Mouse (Mus musculus) limb, embryonic 14.5 days (tissue): ENCODE data around the gene Tmem185b. TPM values are rescaled to one million over a fixed set of nuclear protein-coding genes. Genes with fewer than 3 reads are reported as not detected.

Experiments used
- ATAC-seq: fragments of 200-750 bp; cut with Nextera tagmentation; 2 replicates; pipeline ENCODE4 v1.8.0; 2017; ENCODE audit warnings: low read depth, moderate number of reproducible peaks, moderate TSS enrichment; ENCODE audit not compliant: low FRiP score
- DNase-seq: peaks from one replicate; pipeline ENCODE4 v3.0.0-alpha.2; 2015; ENCODE audit warnings: low spot score
- H3K27ac ChIP-seq: fragments of 300-500 bp; sonication (generic); replicated peaks from 2 replicates; pipeline ENCODE4 v1.5.1; 2014; ENCODE audit warnings: low read depth, mild to moderate bottlenecking, low read length, moderate library complexity, mixed read lengths
- H3K27me3 ChIP-seq: fragments of 300-500 bp; sonication (generic); 2 replicates; pipeline ENCODE4 v1.6.1; 2014; ENCODE audit warnings: low read length, mixed read lengths; ENCODE audit not compliant: control insufficient read depth, insufficient read depth
- H3K36me3 ChIP-seq: fragments of 300-500 bp; sonication (generic); 2 replicates; pipeline ENCODE4 v1.6.1; 2014; ENCODE audit warnings: mild to moderate bottlenecking, low read length, moderate library complexity, mixed read lengths; ENCODE audit not compliant: control insufficient read depth, insufficient read depth
- H3K4me1 ChIP-seq: fragments of 300-500 bp; sonication (generic); 2 replicates; pipeline ENCODE4 v1.6.1; 2014; ENCODE audit warnings: antibody characterized with exemption, low read length, mixed read lengths; ENCODE audit not compliant: control insufficient read depth, insufficient read depth
- H3K4me2 ChIP-seq: fragments of 300-500 bp; sonication (generic); replicated peaks from 2 replicates; pipeline ENCODE4 v1.6.1; 2014; ENCODE audit warnings: low read depth, mild to moderate bottlenecking, low read length, moderate library complexity; ENCODE audit not compliant: severe bottlenecking
- H3K4me3 ChIP-seq: fragments of 300-500 bp; sonication (generic); replicated peaks from 2 replicates; pipeline ENCODE4 v1.5.1; 2014; ENCODE audit warnings: low read length
- H3K9ac ChIP-seq: fragments of 300-500 bp; sonication (generic); 2 replicates; pipeline ENCODE4 v1.6.1; 2014; ENCODE audit warnings: mild to moderate bottlenecking, low read depth, low read length, moderate library complexity; ENCODE audit not compliant: severe bottlenecking
- H3K9me3 ChIP-seq: fragments of 300-500 bp; sonication (generic); 2 replicates; pipeline ENCODE4 v1.6.1; 2016; ENCODE audit warnings: low read length; ENCODE audit not compliant: control insufficient read depth
- POLR2A ChIP-seq: fragments of 200-500 bp; IDR thresholded peaks from 2 replicates; pipeline ENCODE4 v1.8.0; 2012; ENCODE audit warnings: inconsistent platforms, mild to moderate bottlenecking, moderate library complexity, borderline replicate concordance; ENCODE audit not compliant: insufficient read depth, insufficient read length; ENCODE audit errors: extremely low read depth
- WGBS: fragments of 180-500 bp; shearing (Covaris S2); extraction: QIAGEN DNeasy Blood & Tissue Kit; methylation state at CpG from one replicate; pipeline ENCODE4 v1.1.7; 2014; 5-methylcytosine and 5-hydroxymethylcytosine counted together
- polyA plus RNA-seq, 2 experiments: library from polyadenylated mRNA; depleted of rRNA in 1 of 2; stranded (reverse) in 1 of 2; unstranded in 1 of 2; fragments of >200 nt; fragmentation: Nextera tagmentation in 1 of 2; extraction: Ambion mirVana in 1 of 2; gene quantifications; 2 replicates each; pipeline versions ENCODE4 v1.2.1 to v1.2.3; 2012 to 2014

The Tmem185b gene
- polyA plus RNA-seq (2012; rRNA removed) (23.0 and 33.2 TPM in 2 replicates), polyA plus RNA-seq (2014; fragmentation: Nextera tagmentation; extraction: Ambion mirVana) (24.3 and 31.9 TPM in 2 replicates)

DNA sequence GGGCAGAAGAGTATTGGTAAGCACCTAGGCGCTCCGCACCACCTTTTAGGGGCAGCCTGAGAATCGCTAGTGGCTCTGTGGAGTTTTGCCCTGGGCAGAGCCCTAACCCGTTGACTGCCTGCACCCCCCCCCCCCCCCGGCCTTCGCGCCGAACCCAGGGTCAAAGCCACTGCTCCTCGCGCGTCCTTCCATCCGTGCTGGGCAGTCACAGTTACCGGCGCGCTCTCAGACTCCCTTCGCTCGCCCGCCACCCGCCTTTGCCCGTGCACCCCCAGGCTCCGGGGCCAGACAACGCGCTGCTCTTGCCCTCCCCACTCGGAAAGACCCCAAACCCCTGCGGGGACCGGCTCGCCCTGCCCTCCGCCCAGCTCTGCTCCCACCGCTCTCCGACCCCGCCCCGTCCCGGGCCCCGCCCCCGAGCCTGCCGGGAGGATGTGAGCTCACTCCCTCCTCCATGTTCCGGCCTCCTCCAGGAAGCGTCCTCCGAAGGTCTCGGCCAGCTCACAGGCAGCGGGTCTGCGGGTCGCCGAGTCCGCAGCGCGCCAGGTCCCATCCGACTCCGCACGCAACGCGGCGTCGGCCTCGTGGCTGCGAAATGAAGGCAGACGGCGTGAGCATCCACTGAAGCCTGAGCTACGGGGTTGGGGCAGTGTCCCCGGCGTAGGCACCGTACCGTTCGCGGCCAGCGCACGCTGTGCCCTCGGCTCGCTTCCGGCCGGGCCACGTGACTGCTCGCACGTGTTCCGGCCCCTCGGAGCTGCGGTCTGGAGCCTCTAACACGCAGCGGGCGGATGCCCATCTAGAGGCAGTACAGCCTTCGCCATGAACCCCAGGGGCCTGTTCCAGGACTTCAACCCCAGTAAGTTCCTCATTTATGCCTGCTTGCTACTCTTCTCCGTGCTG is at the start of gene Tmem185b:
Gene Tmem185b (plus strand): TSS at position 472 of the 903 bp plus-strand sequence.
- Histone ChIP-seq H3K36me3 (peaks cover 25% of the 10 kb centered on the region), H3K4me1 (peaks cover 16% of the 10 kb centered on the region), H3K9me3 (peaks cover 9% of the 10 kb centered on the region; the same call in 1 of the 2 replicates), H3K4me2 (peak within 1 kb of the TSS; percentile 94), H3K27me3 (no peaks in the 10 kb centered on the region), H3K9ac (peak within 1 kb of the TSS; percentile 75), H3K27ac (peak within 1 kb of the TSS; percentile 67), H3K4me3 (peak within 1 kb of the TSS; percentile 64)
- ATAC-seq (peak; percentile 97), DNase-seq (peak; percentile 77)
- 1% methylated on average over 68 of the region's 82 CpGs for WGBS
- peak; percentile 69; the same call in 1 of the 2 replicates for TF ChIP-seq POLR2A

DNA sequence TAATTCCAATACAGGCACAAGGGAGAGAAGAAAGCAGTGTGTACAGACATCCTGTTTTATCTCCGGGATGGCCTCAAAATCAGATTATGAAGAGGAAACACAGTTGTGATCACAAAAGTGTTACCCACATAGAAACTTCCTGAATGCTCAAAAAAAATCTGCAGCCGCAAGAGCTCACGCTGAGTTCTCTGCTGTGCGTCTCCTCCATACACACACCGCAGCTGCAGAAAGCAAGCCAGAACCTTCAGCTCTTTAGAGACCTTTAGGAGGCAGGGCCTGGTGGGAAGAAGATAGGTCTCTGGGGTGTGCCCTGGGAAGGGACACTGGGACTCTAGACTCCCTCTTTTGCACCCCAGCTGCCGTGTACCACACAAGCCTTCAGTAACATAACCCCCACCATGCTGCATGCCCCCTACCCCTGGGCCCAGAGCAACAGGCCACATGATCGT is 49.0 kb upstream of the Tmem185b start:
- ATAC-seq, result no peak
- Histone ChIP-seq H3K36me3 (peaks cover 38% of the 10 kb centered on the region), H3K9me3 (no peaks in the 10 kb centered on the region), H3K27ac (no peak overlapping the region), H3K27me3 (no peaks in the 10 kb centered on the region), H3K4me1 (no peaks in the 10 kb centered on the region), H3K4me3 (no peak overlapping the region), H3K4me2 (no peak overlapping the region), H3K9ac (no peak overlapping the region)
- TF ChIP-seq POLR2A, result no peak
- 85% methylated on average over 7 of the region's 7 CpGs for WGBS
- no peak for DNase-seq

DNA sequence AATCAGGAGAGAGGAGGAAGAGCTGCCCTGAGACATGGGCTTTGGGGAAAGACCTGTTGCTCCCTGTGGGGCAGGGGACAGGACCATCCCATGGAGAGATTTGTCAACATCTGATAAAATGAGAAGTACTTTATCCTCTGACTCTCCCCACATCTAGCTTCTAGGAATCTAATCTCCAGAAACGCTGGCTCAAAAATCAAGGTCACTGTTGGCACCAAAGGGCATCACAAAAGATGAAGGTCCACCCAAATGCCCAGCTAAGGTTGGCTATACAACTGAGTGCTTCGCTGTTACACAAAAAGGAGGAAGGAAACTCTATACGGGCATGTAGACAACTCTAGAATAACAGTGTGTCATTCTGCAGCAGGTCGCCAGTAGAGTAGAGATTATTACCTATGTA is 46.3 kb upstream of the Tmem185b start:
- ATAC-seq, result no peak
- no peak for TF ChIP-seq POLR2A
- H3K4me1 ChIP-seq, result no peaks in the 10 kb centered on the region
- H3K9ac ChIP-seq, result no peak overlapping the region
- H3K27ac ChIP-seq, result no peak overlapping the region
- H3K4me2 ChIP-seq, result no peak overlapping the region
- no peak for DNase-seq
- H3K9me3 ChIP-seq, result no peaks in the 10 kb centered on the region
- no peak overlapping the region for H3K4me3 ChIP-seq
- H3K27me3 ChIP-seq, result no peaks in the 10 kb centered on the region
- peaks cover 41% of the 10 kb centered on the region for H3K36me3 ChIP-seq
- WGBS, result 84% methylated on average over 4 of the region's 4 CpGs

DNA sequence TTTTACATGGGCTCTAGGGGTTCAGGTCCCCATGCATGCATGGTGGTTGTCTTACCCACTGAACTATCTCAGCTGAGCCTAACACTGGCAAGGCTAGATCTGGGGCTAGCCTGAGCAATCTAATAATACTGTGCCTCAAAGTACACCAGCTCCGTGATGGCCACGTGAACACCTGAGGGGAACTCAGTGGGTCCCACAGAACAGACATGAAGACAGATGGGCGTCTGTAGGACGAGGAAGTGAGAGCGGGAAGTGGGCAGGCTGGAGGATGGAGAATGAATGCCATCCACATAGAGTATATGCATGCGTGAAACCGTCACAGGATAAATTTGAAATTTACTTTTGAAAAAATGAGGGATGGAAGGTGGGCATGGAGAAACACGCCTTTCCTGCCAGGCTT is 45.3 kb upstream of the Tmem185b start:
- Histone ChIP-seq H3K36me3 (peaks cover 35% of the 10 kb centered on the region), H3K4me3 (no peak overlapping the region), H3K9me3 (no peaks in the 10 kb centered on the region), H3K9ac (no peak overlapping the region), H3K4me2 (no peak overlapping the region), H3K27me3 (no peaks in the 10 kb centered on the region), H3K27ac (no peak overlapping the region), H3K4me1 (no peaks in the 10 kb centered on the region)
- 94% methylated on average over 8 of the region's 8 CpGs for WGBS
- DNase-seq, result no peak
- no peak for TF ChIP-seq POLR2A
- ATAC-seq, result no peak

DNA sequence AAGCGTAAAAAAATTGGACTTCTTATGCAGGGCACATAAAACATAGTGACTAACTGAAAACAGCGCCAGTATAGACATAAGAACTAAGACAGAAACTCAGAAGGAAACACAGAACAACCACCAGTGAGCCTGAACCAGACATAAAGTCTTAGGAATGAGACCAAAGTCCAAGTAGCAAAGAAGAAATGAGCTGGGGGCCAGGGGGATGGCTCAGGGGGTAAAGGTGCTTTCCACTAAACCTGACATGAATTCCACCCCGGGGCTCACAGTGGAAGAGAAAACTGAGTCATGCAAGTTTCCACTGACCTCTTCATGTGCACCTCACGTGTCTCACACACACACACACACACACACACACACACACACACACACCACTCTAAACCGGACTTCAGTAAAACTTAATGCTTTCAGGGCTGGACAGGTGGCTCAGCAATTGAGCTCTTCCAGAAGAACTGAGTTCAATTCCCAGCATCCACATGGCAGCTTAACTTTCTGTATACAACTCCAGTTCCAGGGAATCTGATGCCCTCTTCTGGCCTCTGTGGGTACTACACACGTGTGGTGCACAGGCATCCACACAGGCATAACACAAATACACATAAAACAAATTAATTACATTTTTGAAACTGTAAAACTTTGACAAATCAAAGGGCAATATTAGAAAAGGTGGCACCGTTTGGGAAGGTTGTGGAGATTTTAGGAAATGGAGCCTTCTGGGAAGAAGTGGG is 44.6 kb upstream of the Tmem185b start:
- WGBS, result 90% methylated on average over 7 of the region's 7 CpGs
- no peak for TF ChIP-seq POLR2A

More for the DNA sequence above, 44.6 kb upstream of the Tmem185b start:
- Histone ChIP-seq H3K9ac (no peak overlapping the region), H3K9me3 (no peaks in the 10 kb centered on the region), H3K4me3 (no peak overlapping the region), H3K27me3 (no peaks in the 10 kb centered on the region), H3K4me2 (no peak overlapping the region), H3K27ac (no peak overlapping the region), H3K36me3 (peaks cover 32% of the 10 kb centered on the region), H3K4me1 (no peaks in the 10 kb centered on the region)
- ATAC-seq (no peak), DNase-seq (no peak)
